Mouse (Mus musculus) embryo, embryonic 10 days (tissue): Measurements from ENCODE around the gene Tspan2.
A peak's percentile ranks its signal among the peaks of the same experiment; 100 is the strongest.

Experiments used
- DNase-seq: peaks from one replicate; pipeline ENCODE4 v3.0.0-alpha.2; 2015; ENCODE audit warnings: low spot score

The Tspan2 gene

DNA sequence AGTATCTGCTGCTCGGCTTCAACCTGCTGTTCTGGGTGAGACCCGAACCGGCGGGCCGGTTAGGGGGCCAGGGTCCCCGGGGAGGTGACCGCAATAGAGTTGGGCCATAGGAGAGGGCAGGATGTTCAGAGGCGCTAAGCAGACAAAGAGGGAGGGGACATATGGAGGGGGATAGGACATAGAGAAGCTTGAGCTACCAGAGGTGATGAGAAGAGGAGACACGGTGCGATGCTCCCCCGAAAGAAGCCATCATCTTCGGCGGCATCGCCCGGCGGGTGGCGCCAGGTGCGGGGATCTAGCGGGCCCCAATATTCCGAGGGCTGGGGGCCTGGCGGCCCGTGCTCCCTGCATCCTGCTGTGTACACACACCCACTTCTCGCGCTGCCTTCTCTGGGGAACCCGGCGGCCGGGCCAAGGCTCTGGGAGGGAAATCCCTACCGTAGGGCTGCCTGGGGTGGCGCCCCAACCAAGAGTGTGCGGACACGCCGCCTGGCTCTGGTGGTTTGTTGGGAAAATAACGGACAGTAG lies 766 bp downstream of the Tspan2 start:
- peak; percentile 29 for DNase-seq

DNA sequence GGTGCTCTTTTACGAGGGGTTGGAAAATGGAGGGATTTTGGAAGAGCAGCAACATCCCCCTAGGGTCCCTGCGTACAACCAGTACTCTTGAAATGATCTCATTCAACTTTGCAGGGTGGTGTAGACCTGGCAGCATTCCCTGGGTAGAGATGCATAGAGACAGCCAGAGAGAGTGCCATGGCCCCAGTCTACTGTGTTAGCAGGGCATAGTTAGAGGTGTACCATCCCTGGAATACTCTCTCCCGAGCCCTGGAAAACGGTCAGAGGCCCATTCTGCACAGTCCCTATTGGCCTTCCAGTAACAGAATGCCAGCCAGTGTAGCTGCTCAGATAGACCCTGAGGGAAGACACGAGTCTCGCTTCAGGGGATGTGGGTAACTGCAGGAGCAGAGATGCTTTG lies 1.3 kb downstream of the Tspan2 start:
- DNase-seq, result no peak

DNA sequence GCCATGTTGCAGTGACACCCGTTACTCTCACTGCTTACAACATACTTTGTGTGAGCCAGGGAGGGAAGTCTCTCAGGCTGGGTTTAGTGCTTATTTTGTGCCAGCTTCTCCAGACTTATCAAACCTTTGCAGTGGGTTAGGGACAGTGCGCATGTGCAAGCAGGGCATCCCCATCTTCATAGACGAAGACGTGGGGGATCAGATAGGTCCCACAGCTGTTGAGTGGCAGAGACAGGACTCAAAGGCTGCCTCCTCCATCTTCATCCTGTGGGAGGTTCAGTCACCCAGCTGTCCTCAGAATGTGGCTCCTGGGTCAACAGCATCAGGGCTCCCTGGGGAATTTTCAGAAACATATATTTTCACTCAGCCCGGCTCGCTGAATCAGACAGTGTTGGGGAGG lies 2.1 kb downstream of the Tspan2 start:
- no peak for DNase-seq

DNA sequence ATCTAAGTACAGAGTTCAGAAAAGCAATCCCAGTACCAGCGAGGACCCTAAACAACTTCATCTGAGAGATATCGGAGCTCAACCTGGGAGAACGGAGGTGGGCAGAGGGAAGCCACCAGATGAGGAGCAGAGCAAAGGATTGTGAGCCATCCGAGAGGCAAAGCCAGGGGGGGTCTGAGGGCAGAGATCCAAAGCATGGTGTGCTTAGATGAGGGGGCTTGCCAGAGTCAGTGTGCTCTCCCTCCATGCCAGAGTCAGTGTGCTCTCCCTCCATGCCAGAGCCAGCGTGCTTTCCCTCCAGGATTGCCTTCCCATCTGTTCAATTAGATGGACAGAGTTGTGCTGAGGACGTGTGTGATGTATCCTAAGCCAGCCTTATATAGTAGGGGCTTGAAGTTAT lies 2.8 kb downstream of the Tspan2 start:
- DNase-seq, result no peak

DNA sequence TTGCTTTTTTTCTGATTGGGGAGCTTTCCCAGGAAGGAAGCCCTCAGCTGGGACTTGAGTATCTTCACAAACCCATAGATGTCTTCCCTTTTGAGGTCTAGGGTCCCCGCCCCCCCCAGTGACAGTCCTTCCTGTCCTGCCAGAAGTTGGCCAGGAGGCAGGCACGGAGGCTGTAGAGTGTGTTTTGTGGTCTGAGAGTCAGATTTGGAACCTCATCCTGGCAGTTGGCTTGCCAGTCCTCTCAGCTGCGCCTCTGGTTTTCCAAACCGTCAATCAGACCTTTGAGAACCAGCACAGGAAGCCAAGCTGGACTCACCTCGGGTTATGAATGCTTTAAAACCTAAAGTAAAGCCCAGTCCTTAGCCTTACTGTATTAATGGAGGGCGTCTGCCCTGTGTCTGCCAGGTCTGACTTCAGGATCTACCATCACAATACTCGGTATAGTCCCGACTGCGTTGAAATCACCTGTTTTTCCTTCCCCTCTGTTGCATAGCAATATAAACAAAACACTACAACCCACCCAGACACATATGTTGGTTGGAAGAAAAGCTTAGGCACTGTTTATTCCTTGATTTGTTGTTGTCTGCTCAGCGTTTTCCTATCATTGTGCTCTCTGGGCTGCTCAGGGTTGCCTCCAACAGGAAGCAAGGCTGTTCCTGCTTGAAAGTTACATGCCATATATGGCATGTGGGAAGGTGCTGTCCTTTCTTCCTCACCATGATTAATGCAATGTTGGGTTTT lies 4.0 kb downstream of the Tspan2 start:
- DNase-seq, result no peak

DNA sequence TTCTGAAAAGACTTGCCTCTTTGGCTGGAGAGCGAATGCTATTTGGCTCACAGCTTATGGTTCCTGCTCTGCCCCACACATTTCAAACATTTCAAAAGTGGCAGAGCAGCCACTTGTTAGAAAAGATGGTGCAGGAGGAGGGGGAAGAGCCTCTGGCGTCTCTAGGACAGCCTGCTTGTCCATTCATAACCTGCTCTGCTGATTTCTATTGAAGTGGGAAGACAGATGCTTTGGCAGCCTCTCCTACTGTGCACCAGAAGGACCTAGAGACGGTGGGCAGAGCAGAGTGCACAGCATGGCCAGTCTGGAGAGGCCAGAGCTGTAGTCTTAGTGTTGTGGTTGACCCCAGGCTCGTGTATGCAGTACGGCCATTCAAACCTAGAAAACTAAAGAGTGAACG lies 4.6 kb downstream of the Tspan2 start:
- no peak for DNase-seq

DNA sequence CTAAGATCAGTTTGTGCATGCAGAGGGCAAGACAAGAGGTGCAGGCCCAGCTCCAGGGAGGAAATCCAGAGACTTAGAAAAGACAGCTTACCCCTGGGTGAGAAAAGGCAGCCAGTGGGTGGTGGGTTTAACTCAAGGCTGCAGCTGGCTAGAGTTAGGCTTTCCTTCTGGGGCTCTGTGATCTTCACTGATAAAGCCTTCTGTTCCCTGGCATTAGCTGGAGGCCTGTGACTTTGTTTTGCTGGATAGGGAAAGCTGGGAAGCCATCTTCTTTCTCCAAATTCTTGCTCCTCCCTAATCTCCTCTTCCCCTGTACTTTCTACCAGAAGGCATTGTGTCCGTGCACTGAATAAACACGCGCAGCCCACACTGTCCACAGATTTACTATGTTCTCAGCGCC lies 8.4 kb downstream of the Tspan2 start:
- DNase-seq, result no peak

DNA sequence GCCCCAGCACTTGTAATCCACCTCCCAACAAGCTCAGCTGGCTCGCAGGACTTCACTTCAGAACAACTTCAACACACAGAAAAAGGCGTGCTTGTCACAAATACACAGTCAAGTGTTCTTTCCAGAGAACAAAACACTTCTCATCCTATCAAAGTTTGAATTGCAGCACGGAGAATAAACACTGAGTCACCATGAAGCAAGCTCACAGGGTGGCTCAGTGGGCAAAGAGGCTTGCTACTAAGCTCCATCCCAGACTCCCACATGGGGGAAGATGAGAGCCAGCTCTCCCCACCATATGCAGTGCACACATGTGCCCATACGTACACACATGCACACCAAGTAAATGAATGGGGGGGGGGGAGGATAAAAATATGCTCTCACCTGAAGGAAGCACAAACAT lies 8.9 kb downstream of the Tspan2 start:
- no peak for DNase-seq

DNA sequence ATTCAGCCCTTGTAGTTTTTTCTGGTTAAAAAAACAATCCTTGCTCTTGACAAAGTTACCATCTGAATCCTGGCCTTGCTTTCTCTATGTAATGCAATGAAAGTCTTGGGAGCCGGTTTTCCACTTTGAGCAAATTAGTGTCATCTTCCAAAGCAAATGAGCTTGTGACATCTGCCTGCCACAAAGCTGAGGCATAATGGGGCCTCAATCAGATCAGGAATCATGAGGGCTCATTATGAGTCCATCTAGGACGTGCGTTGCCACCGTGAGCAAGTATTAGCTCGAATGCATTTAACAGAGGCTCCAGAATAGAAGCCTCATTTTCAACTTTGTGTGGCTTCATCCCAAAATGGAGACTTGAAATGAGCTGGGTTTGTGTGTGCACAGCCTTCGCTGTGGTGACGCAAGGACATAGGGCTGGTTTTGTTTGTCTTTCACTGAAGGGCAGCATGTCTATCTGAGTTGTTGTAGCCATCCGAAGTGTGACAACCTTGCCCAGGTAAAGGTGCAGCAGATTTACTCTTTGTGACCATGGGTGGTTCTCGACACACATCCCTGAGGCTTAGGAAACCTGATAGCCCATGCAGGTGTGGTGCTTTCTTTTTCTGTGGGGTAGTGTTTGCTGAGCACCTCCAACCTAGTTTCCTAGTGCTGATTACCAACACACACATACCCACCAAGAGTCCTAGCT lies 9.6 kb downstream of the Tspan2 start:
- DNase-seq, result no peak

DNA sequence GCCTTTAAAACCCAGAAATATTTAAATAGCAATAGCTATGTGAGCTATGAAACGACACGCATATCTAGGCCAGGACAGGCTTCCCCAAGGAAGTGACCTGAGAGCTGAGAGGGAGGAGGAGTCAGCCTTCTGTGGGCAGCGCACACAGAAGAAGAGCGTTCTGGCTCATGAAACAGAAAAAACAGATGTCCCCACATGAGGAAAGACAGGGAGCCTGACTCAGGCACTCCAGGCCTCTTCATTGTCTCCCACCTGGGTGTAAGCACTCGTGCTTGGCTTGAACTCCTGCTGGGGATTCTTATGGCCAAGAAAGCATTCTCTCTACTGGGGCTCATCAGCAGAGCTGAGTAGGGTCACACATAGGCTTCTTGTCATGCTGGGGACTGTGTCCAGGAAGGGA lies 10.3 kb downstream of the Tspan2 start:
- DNase-seq, result no peak

DNA sequence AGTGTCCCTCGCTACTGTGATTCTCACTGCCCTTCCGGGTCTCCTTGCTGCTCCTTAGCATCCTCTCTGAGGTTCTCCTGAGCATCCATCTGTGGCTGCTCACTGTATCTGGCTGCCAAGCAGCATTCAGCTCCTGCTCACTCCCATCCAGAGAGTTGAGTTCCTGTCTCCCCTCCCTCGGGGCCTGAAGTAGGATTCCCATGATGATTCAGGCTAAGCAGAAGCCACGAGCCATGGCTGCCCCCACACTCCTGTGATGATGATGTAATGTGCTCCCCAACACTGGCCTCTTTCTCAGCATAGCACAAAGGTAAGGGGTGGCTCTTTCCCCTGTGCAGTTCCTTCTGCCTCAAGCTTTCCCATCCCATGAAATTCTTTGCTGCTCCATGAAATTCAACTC lies 11.8 kb downstream of the Tspan2 start:
- no peak for DNase-seq

DNA sequence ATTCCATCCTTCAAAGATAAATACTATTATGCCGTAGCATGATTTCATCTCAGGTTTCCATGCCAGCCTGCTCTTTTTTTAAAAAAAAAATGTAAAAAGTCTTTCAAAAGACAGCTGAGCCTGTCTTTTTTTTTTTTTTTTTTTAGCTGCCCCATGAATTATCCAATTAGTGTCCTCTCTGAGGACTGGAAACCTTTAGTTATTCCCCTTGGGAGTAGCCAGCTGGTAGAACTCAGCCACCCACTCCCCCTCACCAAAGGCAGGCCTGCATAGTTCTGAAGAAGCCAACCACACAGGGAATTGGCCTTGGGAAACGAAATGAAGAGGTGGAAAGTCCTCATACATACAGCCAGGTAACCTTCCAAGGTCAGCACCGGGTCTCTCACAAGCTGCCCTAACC lies 13.7 kb downstream of the Tspan2 start:
- no peak for DNase-seq

DNA sequence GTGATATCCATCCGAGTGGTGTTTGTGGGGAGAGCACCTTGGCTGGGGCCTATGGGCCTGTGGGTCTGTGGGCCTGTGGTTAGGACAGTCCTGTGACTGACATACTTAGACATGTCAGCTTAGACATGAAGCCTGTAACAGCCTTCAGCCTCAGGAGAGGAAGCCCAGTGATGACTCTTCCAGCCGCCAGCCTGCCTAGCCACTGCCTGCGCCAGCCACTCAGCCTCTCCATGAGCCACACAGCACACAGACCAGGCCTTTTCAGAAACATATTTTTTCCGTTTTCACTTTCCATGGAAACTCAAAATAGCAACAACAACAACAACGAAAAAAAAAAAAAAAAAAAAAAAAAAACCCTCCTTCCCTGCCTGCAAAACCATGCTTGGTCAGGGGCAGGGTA lies 14.4 kb downstream of the Tspan2 start:
- no peak for DNase-seq

DNA sequence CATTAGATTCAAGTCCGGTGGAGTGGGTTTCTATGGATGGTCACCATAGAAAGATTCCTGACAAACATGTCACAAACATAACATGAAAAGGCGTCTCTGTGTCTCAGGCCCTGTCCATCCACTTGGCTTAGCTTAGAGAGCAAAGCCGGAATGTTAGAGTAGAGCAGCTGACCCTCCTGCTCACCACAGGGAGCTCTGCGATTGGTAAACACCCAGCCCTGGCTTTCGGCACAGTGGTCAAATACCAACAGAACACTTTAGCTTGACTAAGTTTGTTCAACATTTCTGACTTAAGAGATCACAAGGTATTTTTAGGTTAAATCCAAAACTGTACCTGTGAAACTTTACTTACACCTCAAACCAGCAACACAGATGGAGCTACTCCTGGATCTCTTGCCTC lies 16.8 kb downstream of the Tspan2 start:
- DNase-seq, result no peak

DNA sequence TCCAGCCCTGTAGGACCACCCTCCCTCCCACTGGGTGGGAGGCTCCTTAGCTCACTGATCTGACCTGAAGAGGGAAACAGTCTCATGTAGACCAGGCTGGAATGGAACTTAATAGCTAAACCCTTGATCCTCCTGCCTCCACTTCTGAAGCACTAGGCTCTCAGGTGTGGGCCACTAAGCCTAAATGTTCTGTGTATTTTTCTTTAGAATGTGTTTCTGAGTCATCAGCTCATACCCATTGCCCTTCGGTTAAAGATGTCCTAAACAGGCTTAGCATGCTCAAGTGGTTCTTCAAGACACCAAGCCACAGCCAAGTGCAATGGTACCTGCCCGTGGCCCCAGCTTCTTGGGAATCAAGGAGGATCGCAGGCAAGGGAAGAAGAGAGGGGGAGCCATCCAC lies 17.2 kb downstream of the Tspan2 start:
- no peak for DNase-seq

DNA sequence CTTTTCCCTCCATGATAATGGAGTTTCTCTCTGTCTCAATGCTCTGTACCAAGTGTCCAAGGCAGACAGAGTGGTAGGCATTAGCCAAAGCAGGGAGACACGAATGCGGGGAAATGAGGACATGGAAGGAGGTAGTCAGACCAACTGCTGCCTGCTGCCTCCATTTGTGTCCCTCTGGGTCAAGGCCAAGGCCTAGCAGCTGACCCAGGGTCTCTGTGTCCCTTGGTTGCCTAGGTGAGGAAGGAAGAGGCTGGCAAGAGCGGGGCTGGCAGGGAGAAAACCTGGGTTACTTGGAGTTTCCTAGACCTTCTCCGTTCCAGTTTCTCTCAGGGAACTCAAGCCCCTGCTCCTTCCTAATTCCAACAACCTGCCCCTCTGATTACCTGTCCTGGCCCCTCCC lies 17.7 kb downstream of the Tspan2 start:
- no peak for DNase-seq

DNA sequence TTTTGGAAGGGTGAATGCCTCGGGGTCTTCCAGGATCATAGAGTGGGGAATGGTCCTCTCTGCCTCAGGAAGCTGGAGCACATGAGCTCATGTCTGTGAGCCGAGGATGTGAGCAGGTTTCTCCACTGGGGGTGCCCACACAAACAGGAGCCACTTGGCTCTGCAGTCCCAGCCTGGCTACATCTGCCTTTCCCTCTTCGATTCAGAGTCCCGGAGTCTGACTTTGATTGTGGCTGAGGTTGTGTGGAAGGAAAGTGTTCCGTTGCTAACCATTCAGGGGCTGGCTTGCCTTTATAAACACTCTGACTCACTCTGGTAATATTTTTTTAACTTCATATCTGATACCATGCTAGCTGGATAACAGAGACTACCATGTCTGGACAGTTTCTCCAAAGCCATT lies 18.1 kb downstream of the Tspan2 start:
- DNase-seq, result no peak

DNA sequence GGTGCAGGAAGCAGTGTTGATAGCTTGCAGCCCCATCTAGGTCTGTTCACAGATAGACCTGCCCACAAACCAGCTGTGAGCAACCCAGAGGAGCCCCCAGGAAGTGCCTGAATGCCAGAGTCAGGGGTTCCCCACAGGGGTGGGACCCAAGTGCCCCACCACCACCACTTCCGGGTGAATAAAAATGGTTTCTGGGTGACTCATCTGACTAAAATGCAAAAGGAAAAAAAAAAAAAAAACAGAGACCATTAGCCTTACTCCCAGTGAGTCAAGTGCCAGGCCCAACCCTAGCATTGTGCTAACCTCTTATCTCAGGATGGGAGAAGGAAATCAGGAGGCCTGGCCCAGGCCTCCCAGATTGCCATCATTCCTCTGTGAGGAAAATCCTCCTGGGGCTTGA lies 21.5 kb downstream of the Tspan2 start:
- no peak for DNase-seq

DNA sequence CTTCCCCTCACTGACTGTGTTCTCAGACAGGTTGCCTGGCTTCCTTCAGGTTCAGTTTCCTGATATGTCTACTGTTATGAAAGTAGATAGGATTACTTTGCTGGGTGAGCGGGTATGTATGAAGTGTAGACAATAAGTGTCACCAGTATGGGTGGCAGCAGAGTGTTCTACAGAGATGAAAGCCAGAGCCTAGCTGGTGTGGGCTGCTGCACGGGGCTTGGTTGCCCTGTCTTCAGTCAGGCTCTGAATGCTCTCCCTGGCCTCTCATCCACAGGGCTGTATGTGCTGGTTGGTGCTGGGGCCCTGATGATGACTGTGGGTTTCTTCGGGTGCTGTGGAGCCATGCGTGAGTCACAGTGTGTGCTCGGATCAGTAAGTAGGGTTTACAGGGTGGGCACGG lies 22.7 kb downstream of the Tspan2 start:
- no peak for DNase-seq

DNA sequence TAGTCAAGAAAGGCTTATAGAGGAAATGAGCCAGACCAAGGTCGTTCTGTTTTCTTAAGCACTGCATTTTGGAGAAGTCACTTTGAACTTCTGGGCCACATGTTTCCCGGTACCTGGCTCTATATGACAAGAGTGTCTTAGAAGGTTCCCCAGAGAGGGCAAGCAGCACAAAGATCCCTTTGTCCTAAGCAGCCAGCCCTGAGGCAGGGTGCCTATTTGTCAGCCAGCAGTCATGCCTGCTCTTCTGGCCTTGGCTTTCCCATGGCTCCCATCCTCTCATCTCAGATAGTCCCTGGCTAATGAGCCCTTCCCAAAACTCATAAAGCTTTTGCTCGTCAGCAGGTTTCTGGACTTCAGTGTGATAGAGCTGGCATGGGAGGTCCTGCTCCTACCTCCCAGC lies 25.9 kb downstream of the Tspan2 start:
- no peak for DNase-seq

DNA sequence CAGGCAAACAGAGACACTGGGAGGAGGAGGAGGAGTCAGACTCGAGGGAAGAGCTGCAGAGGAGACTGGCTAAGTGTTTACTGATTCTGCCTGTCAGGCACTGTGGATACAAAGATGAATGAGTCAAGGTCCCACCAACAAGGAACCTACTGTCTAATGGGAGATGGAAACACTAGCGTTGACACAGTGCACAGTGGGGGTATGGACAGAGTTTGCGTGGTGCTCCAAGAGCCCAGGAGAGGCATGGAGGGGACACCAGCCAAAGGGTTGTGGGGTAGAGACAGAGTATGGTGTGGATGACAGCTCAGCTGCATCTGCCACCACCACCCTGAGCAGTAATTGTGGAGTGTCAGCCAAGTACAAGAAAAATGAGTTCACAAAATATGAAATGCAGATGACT lies 28.1 kb downstream of the Tspan2 start:
- DNase-seq, result no peak

DNA sequence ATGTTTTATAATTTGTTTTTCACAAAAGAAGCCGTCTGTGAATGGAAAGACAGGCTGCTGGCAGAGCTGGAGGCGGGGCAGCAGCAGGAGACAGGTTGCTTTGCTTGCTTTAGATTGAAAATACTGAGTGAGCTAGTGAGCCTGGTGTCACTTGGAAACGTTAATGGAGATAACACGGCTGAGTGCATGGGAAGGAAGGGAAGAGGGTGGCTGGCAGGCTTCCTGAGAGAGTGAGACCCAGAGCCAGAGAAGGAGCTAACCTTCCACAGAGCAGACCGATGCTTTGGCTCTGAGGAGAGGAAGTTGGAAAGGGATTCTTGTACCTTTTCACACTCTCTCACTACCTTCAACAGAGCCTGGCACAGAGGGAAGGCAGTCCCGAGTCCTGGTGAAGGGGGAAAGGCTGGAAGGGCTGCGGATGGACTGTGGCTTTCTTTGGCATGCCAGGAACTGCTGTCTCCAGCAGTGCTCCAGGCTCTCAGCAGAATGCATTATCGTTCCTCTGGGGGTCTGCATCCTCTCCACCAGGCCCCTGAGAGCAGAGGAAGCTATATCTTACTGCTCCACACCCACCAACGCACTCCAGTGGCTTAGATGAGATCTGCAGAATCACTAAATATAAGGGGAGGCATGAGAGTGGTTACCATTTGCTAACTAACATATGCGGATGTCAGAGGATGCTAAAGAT lies 29.5 kb downstream of the Tspan2 start:
- DNase-seq, result no peak

DNA sequence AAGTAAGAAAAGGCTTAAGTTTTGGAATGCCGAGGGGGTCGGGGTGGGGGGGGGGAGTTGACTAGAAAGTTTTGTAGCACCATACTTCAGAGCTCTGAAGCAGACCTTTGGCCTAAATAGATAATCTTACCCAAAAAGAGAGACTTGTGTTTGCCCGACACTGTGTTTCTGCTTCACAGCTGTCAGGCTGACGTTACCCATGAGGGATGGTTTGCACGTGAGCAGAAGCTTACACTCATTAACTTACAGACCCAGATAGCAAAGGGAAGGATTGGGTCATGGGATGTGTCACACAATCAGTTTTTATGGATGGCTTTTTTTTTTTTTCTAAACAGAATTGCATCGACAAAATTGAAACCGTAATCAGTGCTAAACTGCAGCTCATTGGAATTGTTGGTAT lies 30.5 kb downstream of the Tspan2 start:
- DNase-seq, result peak; percentile 23
